Mouse (Mus musculus): ENCODE measurements around the gene BC049352. TPM values are rescaled to one million over a fixed set of nuclear protein-coding genes. Genes with fewer than 3 reads are reported as not detected.

The BC049352 gene
- 0.02 TPM in 1 of 2 replicates, not detected in the other for polyA plus RNA-seq (2012; rRNA removed)

GRCm38 (mm10) chr9:45181770-45182169 is at the start of gene BC049352:
BC049352 (plus strand) TSS chr9:45182007.

GRCm38 (mm10) chr9:45138191-45139032 is 43.4 kb upstream of the BC049352 start, which contains the start of gene Scn4b:
Scn4b (plus strand) TSS chr9:45138395.

DNA sequence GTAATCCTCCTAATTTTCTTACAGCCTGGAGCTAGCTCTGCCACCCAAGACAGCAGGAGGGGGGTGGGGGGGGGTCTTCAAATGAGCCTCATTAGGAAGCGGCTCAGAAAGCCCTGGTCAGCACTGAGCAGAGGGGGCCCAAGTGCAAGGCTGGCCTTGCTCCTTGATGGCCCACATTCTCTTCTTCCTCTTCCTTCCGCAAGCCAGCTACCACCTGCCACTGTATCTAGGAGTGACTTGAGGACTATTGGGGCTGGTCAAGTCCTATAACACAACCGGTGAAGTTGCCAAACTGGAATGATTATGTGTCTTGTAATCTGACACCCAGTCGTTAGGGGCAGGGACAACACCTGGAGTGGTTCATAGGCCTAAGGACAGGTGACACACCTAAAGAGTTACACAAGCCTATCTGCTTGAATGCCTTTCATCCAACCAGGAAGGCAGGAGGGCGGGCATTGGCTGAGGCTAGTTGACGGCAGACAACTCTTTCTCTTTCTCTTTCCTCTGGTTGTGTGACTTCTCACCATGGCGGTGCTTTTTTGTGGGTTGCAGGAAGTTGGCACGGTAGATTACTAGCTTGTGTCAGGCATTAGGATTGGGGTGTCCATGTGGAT is 22.1 kb downstream of the BC049352 start, which contains the start of gene Tmprss4:
Gene Tmprss4 (minus strand): TSS at position 296 of the 614 bp plus-strand sequence.

DNA sequence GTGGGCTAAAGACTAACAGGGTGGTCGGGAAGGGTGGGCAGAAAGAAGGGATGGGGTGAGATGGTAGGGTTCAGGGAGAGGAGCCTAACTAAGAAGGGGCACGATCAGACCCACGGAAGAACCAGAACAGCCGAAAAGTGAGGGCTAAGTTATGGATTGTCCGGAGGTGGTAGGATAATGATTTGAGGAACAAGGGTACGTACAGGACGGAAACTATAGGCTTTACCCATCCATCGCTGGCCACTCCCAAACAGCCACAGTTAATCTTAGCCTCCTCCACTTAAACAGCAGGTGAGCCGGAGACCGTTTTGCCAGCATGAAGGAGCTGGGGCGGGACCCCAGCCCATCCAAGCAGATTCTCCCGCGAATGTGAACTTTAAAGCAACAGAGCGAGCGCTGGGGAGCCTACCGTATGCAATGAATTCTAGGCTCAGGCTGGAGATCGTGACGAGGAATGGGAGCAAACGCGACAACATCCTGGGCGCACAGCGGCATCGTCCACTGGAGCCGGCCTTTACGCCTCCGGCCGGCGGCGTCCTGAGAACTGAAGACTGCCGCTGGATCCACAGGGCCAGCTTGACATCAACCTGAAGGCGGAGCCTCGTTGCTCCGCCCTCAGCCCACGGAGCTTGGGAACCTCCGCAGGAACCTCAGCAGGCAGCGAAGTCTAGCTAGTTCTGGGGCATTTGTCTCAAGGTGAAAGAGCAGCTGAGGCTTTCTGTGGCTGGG is 87.0 kb downstream of the BC049352 start, which contains the start of gene Il10ra:
Gene Il10ra (minus strand): TSS at position 553 of the 729 bp plus-strand sequence.

Other genes starting within 250 kb of the BC049352 start
- gene Ube4a, start 216.4 kb upstream of the BC049352 start, polyA plus RNA-seq (2012; rRNA removed): 6.4 and 9.6 TPM in 2 replicates
- 0.09 and 0.17 TPM in 2 replicates for gene Cd3g, start 201.6 kb upstream of the BC049352 start, polyA plus RNA-seq (2012; rRNA removed)
- gene Cd3d, start 200.2 kb upstream of the BC049352 start, polyA plus RNA-seq (2012; rRNA removed): 0.01 and 0.02 TPM in 2 replicates
- gene Cd3e, start 172.4 kb upstream of the BC049352 start, polyA plus RNA-seq (2012; rRNA removed): not detected in 2 replicates
- gene Mpzl2, start 142.2 kb upstream of the BC049352 start, polyA plus RNA-seq (2012; rRNA removed): 4.8 and 5.3 TPM in 2 replicates
- 0.43 and 0.51 TPM in 2 replicates for gene Mpzl3, start 126.8 kb upstream of the BC049352 start, polyA plus RNA-seq (2012; rRNA removed)
- 0.06 and 0.07 TPM in 2 replicates for gene Jaml, start 102.8 kb upstream of the BC049352 start, polyA plus RNA-seq (2012; rRNA removed)
- 0.14 and 0.16 TPM in 2 replicates for gene Scn2b, start 64.2 kb upstream of the BC049352 start, polyA plus RNA-seq (2012; rRNA removed)
- gene Scn4b, start 43.6 kb upstream of the BC049352 start, polyA plus RNA-seq (2012; rRNA removed): 0.06 and 0.07 TPM in 2 replicates
- gene Tmprss4, start 22.1 kb downstream of the BC049352 start, polyA plus RNA-seq (2012; rRNA removed): 0.01 and 0.05 TPM in 2 replicates
- 1.2 and 1.7 TPM in 2 replicates for gene Il10ra, start 87.1 kb downstream of the BC049352 start, polyA plus RNA-seq (2012; rRNA removed)
- 0.01 TPM in 1 of 2 replicates, not detected in the other for gene Tmprss13, start 137.1 kb downstream of the BC049352 start, polyA plus RNA-seq (2012; rRNA removed)
- gene Fxyd6, start 188.2 kb downstream of the BC049352 start, polyA plus RNA-seq (2012; rRNA removed): 0.51 and 1.3 TPM in 2 replicates
- 0.51 and 0.55 TPM in 2 replicates for gene Fxyd2, start 217.7 kb downstream of the BC049352 start, polyA plus RNA-seq (2012; rRNA removed)
- gene Dscaml1, start 244.6 kb downstream of the BC049352 start, polyA plus RNA-seq (2012; rRNA removed): not detected in 2 replicates

Measured in liver, embryonic 14 days (tissue).